In the genomic region with DNA sequence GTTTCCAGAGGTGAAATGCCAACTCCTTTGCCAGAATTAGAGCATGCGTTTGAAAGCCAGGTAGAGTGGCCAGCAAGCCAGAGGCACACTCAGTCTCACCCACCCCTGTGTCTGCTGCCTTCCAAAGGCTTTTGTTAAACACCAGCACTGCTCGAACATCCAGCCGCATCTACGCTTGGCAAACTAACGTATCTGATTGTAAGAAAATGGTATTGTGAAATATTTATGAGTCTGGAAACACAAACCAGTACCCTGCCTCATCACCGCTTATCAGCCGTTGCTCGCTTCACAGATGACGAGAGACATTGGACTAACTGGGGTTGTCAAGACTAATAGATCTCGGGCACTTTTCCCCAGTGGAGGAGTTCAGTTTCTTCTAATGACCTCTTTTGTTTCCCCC, we compare ENCODE assay signal across 18 mouse cellular contexts.
DNase-seq lines count a peak whose midpoint lies in the region; ATAC-seq and TF ChIP-seq lines count a peak whose summit lies in the region.
"Had no signal": no experiment of that assay in that cellular context is flagged by ENCODE, and none has a peak within 500 bp of the region (broad histone marks: within the 10 kb centered on the region; RNA-seq: fewer than 3 reads in every experiment).

No protein-coding gene starts in this region.

- no peak overlapping the region for H3K4me2 ChIP-seq in embryonic facial prominence, embryonic 14.5 days (ENCODE audit: low read depth, low read length)
- H3K4me2 ChIP-seq in hindbrain, embryonic 16.5 days (ENCODE audit: low read length): no peak overlapping the region
- peak overlapping the region; percentile 2; the same call in 1 of the 2 replicates for H3K4me2 ChIP-seq in neural tube, embryonic 13.5 days
- H3K4me2 ChIP-seq: embryonic facial prominence, embryonic 12.5 days; heart, embryonic 15.5 days; limb, embryonic 15.5 days had no signal

- H3K9me3 ChIP-seq in embryonic facial prominence, embryonic 14.5 days (ENCODE audit: control insufficient read depth, low read length): no peaks in the 10 kb centered on the region
- no peaks in the 10 kb centered on the region for H3K9me3 ChIP-seq in embryonic facial prominence, embryonic 10.5 days
- no peaks in the 10 kb centered on the region for H3K9me3 ChIP-seq in hindbrain, embryonic 16.5 days (ENCODE audit: control insufficient read depth, low read length)
- H3K9me3 ChIP-seq in neural tube, embryonic 13.5 days: no peaks in the 10 kb centered on the region
- H3K9me3 ChIP-seq: embryonic facial prominence, embryonic 12.5 days; heart, embryonic 15.5 days; limb, embryonic 15.5 days had no signal

- peak; percentile 47 for DNase-seq in embryonic facial prominence, embryonic 14.5 days (ENCODE audit: low spot score)
- DNase-seq in embryonic facial prominence, embryonic 10.5 days (ENCODE audit: low spot score): no peak
- no peak for DNase-seq in left cerebral cortex, adult 2 months (ENCODE audit: extremely low spot score in 1 of 2, low spot score in 2 of 2)
- no peak for DNase-seq in left cerebral cortex, postnatal 36 days (ENCODE audit: low spot score in 2 of 2)
- DNase-seq in natural killer cell, adult 2 months (ENCODE audit: low spot score in 2 of 2): no peak
- DNase-seq in kidney, adult 9 months: no peak
- DNase-seq: gastrocnemius, adult 2 months; heart, adult 18-20 months; kidney, adult 2 months; kidney, postnatal 36 days; liver, postnatal 0 days; thymus, adult 2 months had no signal

- H3K27ac ChIP-seq in embryonic facial prominence, embryonic 14.5 days (replicated peaks; ENCODE audit: low read depth, low read length): no peak overlapping the region
- no peak overlapping the region for H3K27ac ChIP-seq in embryonic facial prominence, embryonic 10.5 days (replicated peaks)
- 0 out of 2 replicates have a peak overlapping the region, but pooled peaks have one; percentile 3 for H3K27ac ChIP-seq in left cerebral cortex, adult 2 months
- H3K27ac ChIP-seq in hindbrain, embryonic 16.5 days (ENCODE audit: low read depth, low read length): no peak overlapping the region
- 0 out of 2 replicates have a peak overlapping the region, but pooled peaks have one; percentile 6 for H3K27ac ChIP-seq in neural tube, embryonic 13.5 days (replicated peaks)
- H3K27ac ChIP-seq: embryonic facial prominence, embryonic 12.5 days; gastrocnemius, adult 2 months; heart, embryonic 15.5 days; limb, embryonic 15.5 days had no signal

- H3K4me3 ChIP-seq in embryonic facial prominence, embryonic 14.5 days (ENCODE audit: low read depth, low read length): no peak overlapping the region
- no peak overlapping the region for H3K4me3 ChIP-seq in embryonic facial prominence, embryonic 10.5 days
- no peak overlapping the region for H3K4me3 ChIP-seq in left cerebral cortex, adult 2 months
- H3K4me3 ChIP-seq in hindbrain, embryonic 16.5 days (ENCODE audit: low read length): no peak overlapping the region
- H3K4me3 ChIP-seq in neural tube, embryonic 13.5 days: no peak overlapping the region
- H3K4me3 ChIP-seq: embryonic facial prominence, embryonic 12.5 days; gastrocnemius, adult 2 months; heart, embryonic 15.5 days; limb, embryonic 15.5 days had no signal

- no peak overlapping the region for H3K9ac ChIP-seq in embryonic facial prominence, embryonic 14.5 days (ENCODE audit: low read depth, low read length)
- no peak overlapping the region for H3K9ac ChIP-seq in hindbrain, embryonic 16.5 days (ENCODE audit: low read depth, low read length)
- no peak overlapping the region for H3K9ac ChIP-seq in neural tube, embryonic 13.5 days
- H3K9ac ChIP-seq: embryonic facial prominence, embryonic 12.5 days; heart, embryonic 15.5 days; limb, embryonic 15.5 days; liver, postnatal 0 days had no signal

- TF ChIP-seq CTCF in left cerebral cortex, adult 2 months (IDR thresholded peaks at IDR 0.05): no peak

- intact Hi-C loops in left cerebral cortex, adult 2 months (cut with DNase I): loop anchor here (10.0 kb wide), 2 partner anchors 229 to 669 kb away; no protein-coding TSS in a partner anchor
- intact Hi-C loops in left cerebral cortex, postnatal 36 days (cut with DNase I): loop anchor here (10.0 kb wide), 1 partner anchor 309 kb away; no protein-coding TSS in a partner anchor

- 70% methylated on average over 10 of the region's 10 CpGs for WGBS in embryonic facial prominence, embryonic 14.5 days
- 81% methylated on average over 10 of the region's 10 CpGs for WGBS in embryonic facial prominence, embryonic 10.5 days
- WGBS in hindbrain, embryonic 16.5 days: 50% methylated on average over 10 of the region's 10 CpGs
- 41% methylated on average over 10 of the region's 10 CpGs for WGBS in neural tube, embryonic 13.5 days

- H3K27me3 ChIP-seq in embryonic facial prominence, embryonic 14.5 days (replicated peaks; ENCODE audit: control insufficient read depth, insufficient read depth, low read length): no peaks in the 10 kb centered on the region
- no peaks in the 10 kb centered on the region for H3K27me3 ChIP-seq in embryonic facial prominence, embryonic 10.5 days (replicated peaks; ENCODE audit: low read depth, poor library complexity, severe bottlenecking)
- no peaks in the 10 kb centered on the region for H3K27me3 ChIP-seq in hindbrain, embryonic 16.5 days (replicated peaks; ENCODE audit: control insufficient read depth, insufficient read depth, low read length)
- no peaks in the 10 kb centered on the region for H3K27me3 ChIP-seq in neural tube, embryonic 13.5 days
- H3K27me3 ChIP-seq: CH12.LX; embryonic facial prominence, embryonic 12.5 days; heart, embryonic 15.5 days; limb, embryonic 15.5 days had no signal

- H3K4me1 ChIP-seq in embryonic facial prominence, embryonic 14.5 days (ENCODE audit: control insufficient read depth, insufficient read depth, low read length): no peaks in the 10 kb centered on the region
- peaks cover 4% of the 10 kb centered on the region; the same call in 1 of the 2 replicates for H3K4me1 ChIP-seq in embryonic facial prominence, embryonic 10.5 days
- no peaks in the 10 kb centered on the region for H3K4me1 ChIP-seq in hindbrain, embryonic 16.5 days (ENCODE audit: control insufficient read depth, insufficient read depth, low read depth, low read length)
- H3K4me1 ChIP-seq in neural tube, embryonic 13.5 days (replicated peaks): peaks cover 8% of the 10 kb centered on the region
- H3K4me1 ChIP-seq: embryonic facial prominence, embryonic 12.5 days had no signal

- H3K36me3 ChIP-seq in embryonic facial prominence, embryonic 14.5 days (ENCODE audit: control insufficient read depth, insufficient read depth, low read length): no peaks in the 10 kb centered on the region
- no peaks in the 10 kb centered on the region for H3K36me3 ChIP-seq in embryonic facial prominence, embryonic 10.5 days (replicated peaks)
- H3K36me3 ChIP-seq in hindbrain, embryonic 16.5 days (ENCODE audit: control insufficient read depth, insufficient read depth, low read length): no peaks in the 10 kb centered on the region
- H3K36me3 ChIP-seq in neural tube, embryonic 13.5 days: no peaks in the 10 kb centered on the region
- H3K36me3 ChIP-seq: embryonic facial prominence, embryonic 12.5 days; heart, embryonic 15.5 days; limb, embryonic 15.5 days had no signal

- ATAC-seq in embryonic facial prominence, embryonic 14.5 days (ENCODE audit: low read depth): peak; percentile 26; the same call in 1 of the 2 replicates
- peak; percentile 63 for ATAC-seq in hindbrain, embryonic 16.5 days
- no peak for ATAC-seq in neural tube, embryonic 13.5 days (ENCODE audit: low read depth)
- ATAC-seq: liver, postnatal 0 days had no signal

Comparison
In these comparisons a context has a peak if more than half of its experiments do, and no peak if none do; other contexts are left out.
1. H3K27ac ChIP-seq: peak in left cerebral cortex, adult 2 months (single experiment) and neural tube, embryonic 13.5 days (single experiment); none in embryonic facial prominence, embryonic 14.5 days (single experiment), embryonic facial prominence, embryonic 10.5 days (single experiment) and hindbrain, embryonic 16.5 days (single experiment).